Mouse (Mus musculus): ENCODE data around the gene Vta1. TPM values are rescaled to one million over a fixed set of nuclear protein-coding genes. Genes with fewer than 3 reads are reported as not detected.

Vta1 gene
- 93.5 and 106 TPM in 2 replicates for polyA plus RNA-seq (2014; fragmentation: Nextera tagmentation; extraction: Ambion mirVana)

DNA sequence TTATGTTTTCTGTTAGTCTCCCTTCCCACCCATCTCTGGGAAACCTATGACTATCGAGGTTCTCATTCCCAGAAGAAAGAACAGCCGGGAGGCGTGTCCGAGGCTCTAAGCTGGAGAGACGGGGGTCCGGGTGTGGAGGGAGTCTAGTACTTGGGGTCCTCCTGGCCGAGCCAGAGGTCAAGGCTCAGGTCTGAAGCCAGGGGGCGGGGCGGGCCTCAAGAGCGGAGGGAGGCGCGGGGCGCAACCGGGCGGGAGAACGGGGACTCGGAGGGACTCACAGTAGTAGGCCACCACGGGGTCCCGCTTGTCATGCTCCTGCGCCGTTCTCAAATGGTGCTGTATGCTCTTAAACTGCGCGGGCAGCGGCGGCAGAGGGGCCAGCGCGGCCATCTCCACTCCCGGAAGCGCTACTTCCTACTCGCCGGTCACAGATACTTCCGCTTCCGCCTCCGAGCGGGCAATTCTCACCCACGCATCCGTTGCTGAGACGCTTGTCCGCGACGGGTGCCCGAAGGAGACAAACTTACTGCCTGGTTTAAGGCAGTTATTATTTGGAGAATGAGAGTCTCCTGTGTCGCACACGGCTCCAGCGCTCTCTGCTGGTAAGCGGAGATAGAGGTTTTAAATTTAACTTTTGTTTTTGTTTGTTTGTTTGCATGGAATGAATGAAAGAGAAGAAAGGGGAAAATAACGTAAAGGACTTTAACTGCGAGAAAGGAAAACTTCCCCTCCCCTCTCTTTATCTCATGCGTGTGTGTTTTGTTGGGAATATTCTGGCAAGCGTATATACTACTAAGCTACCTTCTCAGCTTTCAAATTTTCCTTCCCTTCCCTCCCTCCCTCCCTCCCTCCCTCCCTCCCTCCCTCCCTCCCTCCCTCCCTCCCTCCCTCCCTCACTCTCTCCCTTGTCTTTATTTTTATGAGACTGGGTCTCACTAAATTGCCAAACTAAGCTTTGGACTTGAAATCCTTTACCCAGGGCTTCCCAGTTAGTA, at the start of gene Vta1, which contains the start of gene Nmbr:
Gene Vta1 (minus strand): TSS at position 489 of the 995 bp plus-strand sequence.
Gene Nmbr (plus strand): TSS at position 520 of the 995 bp plus-strand sequence.
- peak within 1 kb of the TSS; percentile 74 for H3K9ac ChIP-seq (ENCODE audit: low read length)
- peak within 1 kb of the TSS; percentile 78 for H3K4me2 ChIP-seq (ENCODE audit: low read length)
- H3K27ac ChIP-seq (ENCODE audit: low read depth) = peak within 1 kb of the TSS; percentile 39; the same call in 1 of the 2 replicates
- no peaks in the 10 kb centered on the region for H3K9me3 ChIP-seq (ENCODE audit: control insufficient read depth, low read length)
- under 1% methylated on average over 50 of the region's 50 CpGs for WGBS
- DNase-seq (ENCODE audit: low spot score) = peak; percentile 94
- H3K4me3 ChIP-seq (ENCODE audit: low read depth, low read length) = peak within 1 kb of the TSS; percentile 92
- H3K4me1 ChIP-seq (replicated peaks; ENCODE audit: control insufficient read depth, insufficient read depth, low read length) = peaks cover 10% of the 10 kb centered on the region
- peak; percentile 96 for ATAC-seq (replicated peaks; ENCODE audit: low FRiP score, low TSS enrichment, low read depth)
- no peaks in the 10 kb centered on the region for H3K27me3 ChIP-seq (replicated peaks; ENCODE audit: control insufficient read depth, insufficient read depth, low read length)
- no peaks in the 10 kb centered on the region for H3K36me3 ChIP-seq (ENCODE audit: control insufficient read depth, insufficient read depth, low read length)

GRCm38 (mm10) chr10:14734285-14734684, 28.9 kb upstream of the Vta1 start:
- H3K9ac ChIP-seq (ENCODE audit: low read length) = no peak overlapping the region
- 5% methylated on average over 2 of the region's 2 CpGs for WGBS
- H3K9me3 ChIP-seq (ENCODE audit: control insufficient read depth, low read length) = no peaks in the 10 kb centered on the region
- H3K4me1 ChIP-seq (replicated peaks; ENCODE audit: control insufficient read depth, insufficient read depth, low read length) = no peaks in the 10 kb centered on the region
- DNase-seq (ENCODE audit: low spot score) (no peak), ATAC-seq (replicated peaks; ENCODE audit: low FRiP score, low TSS enrichment, low read depth) (no peak)
- H3K27ac ChIP-seq (ENCODE audit: low read depth) = no peak overlapping the region
- no peaks in the 10 kb centered on the region for H3K36me3 ChIP-seq (ENCODE audit: control insufficient read depth, insufficient read depth, low read length)
- no peak overlapping the region for H3K4me3 ChIP-seq (ENCODE audit: low read depth, low read length)
- no peak overlapping the region for H3K4me2 ChIP-seq (ENCODE audit: low read length)
- no peaks in the 10 kb centered on the region for H3K27me3 ChIP-seq (replicated peaks; ENCODE audit: control insufficient read depth, insufficient read depth, low read length)

GRCm38 (mm10) chr10:14725671-14726070, 20.3 kb upstream of the Vta1 start:
- H3K9me3 ChIP-seq (ENCODE audit: control insufficient read depth, low read length) = no peaks in the 10 kb centered on the region
- DNase-seq (ENCODE audit: low spot score) (no peak), ATAC-seq (replicated peaks; ENCODE audit: low FRiP score, low TSS enrichment, low read depth) (no peak)
- no peak overlapping the region for H3K9ac ChIP-seq (ENCODE audit: low read length)
- H3K4me2 ChIP-seq (ENCODE audit: low read length) = no peak overlapping the region
- no peak overlapping the region for H3K4me3 ChIP-seq (ENCODE audit: low read depth, low read length)
- no peaks in the 10 kb centered on the region for H3K4me1 ChIP-seq (replicated peaks; ENCODE audit: control insufficient read depth, insufficient read depth, low read length)
- WGBS = 76% methylated on average over 9 of the region's 9 CpGs
- H3K36me3 ChIP-seq (ENCODE audit: control insufficient read depth, insufficient read depth, low read length) = no peaks in the 10 kb centered on the region
- no peak overlapping the region for H3K27ac ChIP-seq (ENCODE audit: low read depth)
- no peaks in the 10 kb centered on the region for H3K27me3 ChIP-seq (replicated peaks; ENCODE audit: control insufficient read depth, insufficient read depth, low read length)

DNA sequence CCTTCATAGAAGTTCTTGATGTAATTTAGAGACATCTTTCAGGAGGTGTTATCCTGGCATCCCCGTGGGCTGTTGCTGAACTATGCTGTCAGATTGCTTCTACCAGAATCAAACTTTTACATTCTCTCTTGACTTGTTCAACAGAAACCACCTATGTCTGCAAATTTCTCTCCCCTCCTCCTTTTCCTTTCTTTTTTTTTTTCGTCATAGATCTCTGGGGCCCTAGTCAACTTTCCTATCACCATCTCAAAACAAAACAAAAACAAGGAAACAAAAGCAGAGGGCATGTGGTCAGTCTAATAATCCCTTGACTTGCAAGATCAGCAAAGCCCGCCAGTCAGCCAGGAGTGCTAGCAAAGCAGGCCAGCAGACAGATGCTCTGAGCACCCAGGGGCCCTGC, 12.8 kb upstream of the Vta1 start, which contains the start of gene Gje1:
Gene Gje1 (minus strand): TSS at position 101 of the 400 bp plus-strand sequence.
- H3K36me3 ChIP-seq (ENCODE audit: control insufficient read depth, insufficient read depth, low read length) = no peaks in the 10 kb centered on the region
- 51% methylated on average over 3 of the region's 3 CpGs for WGBS
- no peaks in the 10 kb centered on the region for H3K9me3 ChIP-seq (ENCODE audit: control insufficient read depth, low read length)
- DNase-seq (ENCODE audit: low spot score) (no peak), ATAC-seq (replicated peaks; ENCODE audit: low FRiP score, low TSS enrichment, low read depth) (no peak)
- H3K4me3 ChIP-seq (ENCODE audit: low read depth, low read length) = no peak within 1 kb of the TSS
- no peaks in the 10 kb centered on the region for H3K4me1 ChIP-seq (replicated peaks; ENCODE audit: control insufficient read depth, insufficient read depth, low read length)
- H3K9ac ChIP-seq (ENCODE audit: low read length) = no peak within 1 kb of the TSS
- H3K27ac ChIP-seq (ENCODE audit: low read depth) = no peak within 1 kb of the TSS
- H3K27me3 ChIP-seq (replicated peaks; ENCODE audit: control insufficient read depth, insufficient read depth, low read length) = no peaks in the 10 kb centered on the region
- H3K4me2 ChIP-seq (ENCODE audit: low read length) = no peak within 1 kb of the TSS

- WGBS = 77% methylated on average over 4 of the region's 4 CpGs
- Histone ChIP-seq H3K27me3 (replicated peaks; ENCODE audit: control insufficient read depth, insufficient read depth, low read length) (no peaks in the 10 kb centered on the region), H3K4me3 (ENCODE audit: low read depth, low read length) (0 out of 2 replicates have a peak overlapping the region, but pooled peaks have one; percentile 92), H3K36me3 (ENCODE audit: control insufficient read depth, insufficient read depth, low read length) (no peaks in the 10 kb centered on the region), H3K4me2 (ENCODE audit: low read length) (peak overlapping the region; percentile 78), H3K9ac (ENCODE audit: low read length) (no peak overlapping the region; the same call in 1 of the 2 replicates), H3K27ac (ENCODE audit: low read depth) (no peak overlapping the region), H3K4me1 (replicated peaks; ENCODE audit: control insufficient read depth, insufficient read depth, low read length) (peaks cover 10% of the 10 kb centered on the region), H3K9me3 (ENCODE audit: control insufficient read depth, low read length) (no peaks in the 10 kb centered on the region)
- DNase-seq (ENCODE audit: low spot score) = no peak
- no peak for ATAC-seq (replicated peaks; ENCODE audit: low FRiP score, low TSS enrichment, low read depth)
Observed at GRCm38 (mm10) chr10:14703830-14704420, 1.4 kb downstream of the Vta1 start.

DNA sequence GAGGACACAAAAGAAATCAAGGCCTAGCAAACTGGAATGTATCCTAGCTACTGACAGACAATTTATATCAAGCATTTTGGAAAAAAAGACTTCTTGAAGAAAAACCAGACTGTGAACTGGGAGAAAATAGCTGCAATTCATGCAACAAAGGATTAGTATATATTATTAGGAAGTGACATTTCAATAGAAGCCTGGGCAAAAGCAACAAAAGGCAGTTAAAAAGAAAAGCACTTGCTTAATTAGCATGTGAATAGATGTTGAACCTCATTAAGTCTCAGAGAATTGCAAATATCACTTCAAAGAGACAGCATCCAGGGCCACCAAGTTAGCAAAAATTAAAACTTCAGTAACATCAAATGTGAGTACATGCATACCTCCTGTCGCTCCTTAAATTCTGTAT, 2.1 kb downstream of the Vta1 start:
- no peaks in the 10 kb centered on the region for H3K9me3 ChIP-seq (ENCODE audit: control insufficient read depth, low read length)
- H3K4me1 ChIP-seq (replicated peaks; ENCODE audit: control insufficient read depth, insufficient read depth, low read length) = peaks cover 10% of the 10 kb centered on the region
- H3K4me3 ChIP-seq (ENCODE audit: low read depth, low read length) = no peak overlapping the region
- H3K27me3 ChIP-seq (replicated peaks; ENCODE audit: control insufficient read depth, insufficient read depth, low read length) = no peaks in the 10 kb centered on the region
- H3K4me2 ChIP-seq (ENCODE audit: low read length) = no peak overlapping the region
- ATAC-seq (replicated peaks; ENCODE audit: low FRiP score, low TSS enrichment, low read depth) (no peak), DNase-seq (ENCODE audit: low spot score) (no peak)
- no peak overlapping the region for H3K27ac ChIP-seq (ENCODE audit: low read depth)
- H3K9ac ChIP-seq (ENCODE audit: low read length) = no peak overlapping the region
- WGBS = 77% methylated on average over 1 of the region's 1 CpGs
- H3K36me3 ChIP-seq (ENCODE audit: control insufficient read depth, insufficient read depth, low read length) = no peaks in the 10 kb centered on the region

DNA sequence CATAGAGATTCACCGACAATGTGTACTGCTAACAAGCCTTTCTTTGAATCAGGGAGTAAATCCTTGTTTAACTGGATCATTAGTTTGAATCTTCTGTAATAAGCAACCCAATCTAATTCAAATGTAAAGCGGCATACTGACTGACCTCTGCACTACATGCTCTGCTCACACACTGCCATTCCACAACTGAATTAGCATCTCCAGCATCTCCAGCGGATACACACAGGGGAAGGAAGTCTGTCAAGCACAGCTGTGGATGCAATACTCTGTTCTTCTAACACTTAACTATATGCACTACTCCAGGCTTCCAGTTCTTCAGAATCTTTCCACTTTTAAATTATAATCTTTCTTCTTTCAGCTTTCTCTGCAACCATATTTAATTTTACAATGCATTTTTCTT, 15.0 kb downstream of the Vta1 start:
- DNase-seq (ENCODE audit: low spot score) (no peak), ATAC-seq (replicated peaks; ENCODE audit: low FRiP score, low TSS enrichment, low read depth) (no peak)
- WGBS = 85% methylated on average over 3 of the region's 3 CpGs
- H3K36me3 ChIP-seq (ENCODE audit: control insufficient read depth, insufficient read depth, low read length) = peaks cover 6% of the 10 kb centered on the region; the same call in 1 of the 2 replicates
- H3K9me3 ChIP-seq (ENCODE audit: control insufficient read depth, low read length) = no peaks in the 10 kb centered on the region
- no peaks in the 10 kb centered on the region for H3K4me1 ChIP-seq (replicated peaks; ENCODE audit: control insufficient read depth, insufficient read depth, low read length)
- H3K27me3 ChIP-seq (replicated peaks; ENCODE audit: control insufficient read depth, insufficient read depth, low read length) = no peaks in the 10 kb centered on the region
- no peak overlapping the region for H3K27ac ChIP-seq (ENCODE audit: low read depth)
- no peak overlapping the region for H3K4me2 ChIP-seq (ENCODE audit: low read length)
- H3K9ac ChIP-seq (ENCODE audit: low read length) = no peak overlapping the region
- H3K4me3 ChIP-seq (ENCODE audit: low read depth, low read length) = no peak overlapping the region

DNA sequence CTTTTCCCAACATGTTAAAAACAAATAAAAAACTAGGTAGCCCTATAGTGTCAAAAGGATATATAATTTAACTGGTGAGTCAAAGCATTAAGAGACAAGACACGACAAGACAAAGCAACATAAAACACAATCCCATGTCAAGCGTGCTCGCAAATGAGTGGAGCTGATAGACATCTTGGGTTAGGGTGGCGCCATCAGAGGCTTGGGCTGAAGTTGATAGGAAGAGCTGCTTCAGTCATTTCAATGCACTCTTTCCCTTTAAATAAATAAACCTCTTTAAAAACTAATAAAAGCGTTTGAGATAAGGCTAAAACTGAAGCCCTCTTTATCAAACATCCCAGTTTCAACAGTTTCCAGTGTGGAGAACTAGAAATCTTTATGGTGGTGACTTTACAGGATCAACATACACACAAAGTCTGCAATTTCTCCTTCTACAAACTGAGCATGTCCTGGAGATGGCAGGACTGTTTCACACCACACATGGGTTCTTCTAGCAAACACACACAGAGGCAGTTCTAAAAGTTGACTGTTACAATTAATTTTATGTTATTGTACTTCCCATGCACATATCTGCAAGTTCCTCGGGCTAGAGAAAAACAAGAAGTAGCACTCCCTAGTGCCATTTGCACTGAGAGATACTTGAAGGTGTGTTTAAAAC, 16.4 kb downstream of the Vta1 start:
- no peaks in the 10 kb centered on the region for H3K9me3 ChIP-seq (ENCODE audit: control insufficient read depth, low read length)
- no peak overlapping the region for H3K4me3 ChIP-seq (ENCODE audit: low read depth, low read length)
- H3K9ac ChIP-seq (ENCODE audit: low read length) = no peak overlapping the region
- H3K4me2 ChIP-seq (ENCODE audit: low read length) = no peak overlapping the region
- no peaks in the 10 kb centered on the region for H3K27me3 ChIP-seq (replicated peaks; ENCODE audit: control insufficient read depth, insufficient read depth, low read length)
- DNase-seq (ENCODE audit: low spot score) (no peak), ATAC-seq (replicated peaks; ENCODE audit: low FRiP score, low TSS enrichment, low read depth) (no peak)
- peaks cover 14% of the 10 kb centered on the region; the same call in 1 of the 2 replicates for H3K36me3 ChIP-seq (ENCODE audit: control insufficient read depth, insufficient read depth, low read length)
- 72% methylated on average over 6 of the region's 6 CpGs for whole genome bisulfite sequencing
- no peak overlapping the region for H3K27ac ChIP-seq (ENCODE audit: low read depth)
- no peaks in the 10 kb centered on the region for H3K4me1 ChIP-seq (replicated peaks; ENCODE audit: control insufficient read depth, insufficient read depth, low read length)

Data from intestine, embryonic 14.5 days (tissue).